Mouse (Mus musculus) retina, postnatal 1 day (tissue): ENCODE results near the gene Ppfia3.

Experiments used
- DNase-seq: peaks from one replicate; pipeline ENCODE4 v3.0.0-alpha.2; 2012

Ppfia3 gene

DNA sequence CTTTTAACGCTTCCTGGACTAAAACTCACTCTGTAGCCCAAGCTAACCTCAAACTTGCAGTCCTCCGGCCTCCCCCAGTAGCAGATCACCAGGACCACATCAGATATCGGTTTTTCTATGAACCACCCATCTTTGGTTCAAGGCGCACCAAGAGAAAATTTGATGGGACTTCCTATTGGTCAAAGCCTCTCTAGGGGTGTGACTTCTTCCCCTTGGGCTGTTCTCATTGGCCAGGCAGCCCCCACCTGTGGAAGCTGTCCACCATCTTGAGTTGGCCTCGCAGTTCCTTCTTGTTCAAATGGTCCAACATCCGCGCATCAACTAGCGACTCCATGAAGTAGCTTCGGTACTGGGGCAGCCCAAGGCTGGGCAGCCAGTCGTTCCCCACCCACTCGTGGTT lies 24.7 kb downstream of the Ppfia3 start:
- DNase-seq, result no peak

GRCm38 (mm10) chr7:45341303-45341702 lies 25.5 kb downstream of the Ppfia3 start:
- peak; percentile 93 for DNase-seq

GRCm38 (mm10) chr7:45340669-45341068 lies 26.1 kb downstream of the Ppfia3 start:
- DNase-seq, result peak; percentile 78

DNA sequence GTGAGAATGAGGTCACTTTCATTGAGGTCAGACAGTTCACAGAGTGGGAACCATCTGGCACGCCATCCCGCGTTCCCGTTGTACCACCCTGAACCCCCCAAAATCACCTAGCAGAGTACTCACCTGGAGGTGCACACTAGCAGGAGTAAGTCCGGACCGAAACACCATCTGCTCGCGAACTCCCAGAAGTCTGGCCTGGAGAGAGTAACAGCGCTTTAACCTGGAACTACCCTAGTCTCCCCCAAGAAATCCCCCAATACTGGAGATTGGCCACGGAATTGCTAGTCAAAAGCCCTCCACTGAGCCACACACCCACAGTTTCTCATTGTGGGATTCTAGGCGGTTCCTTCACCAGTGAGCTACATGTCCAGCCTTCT lies 26.8 kb downstream of the Ppfia3 start:
- no peak for DNase-seq

- DNase-seq, result peak; percentile 94
These were observed 27.3 kb downstream of the Ppfia3 start for GRCm38 (mm10) chr7:45339410-45340065.

- DNase-seq, result peak; percentile 48
These were observed 28.5 kb downstream of the Ppfia3 start for GRCm38 (mm10) chr7:45338161-45338911.

DNA sequence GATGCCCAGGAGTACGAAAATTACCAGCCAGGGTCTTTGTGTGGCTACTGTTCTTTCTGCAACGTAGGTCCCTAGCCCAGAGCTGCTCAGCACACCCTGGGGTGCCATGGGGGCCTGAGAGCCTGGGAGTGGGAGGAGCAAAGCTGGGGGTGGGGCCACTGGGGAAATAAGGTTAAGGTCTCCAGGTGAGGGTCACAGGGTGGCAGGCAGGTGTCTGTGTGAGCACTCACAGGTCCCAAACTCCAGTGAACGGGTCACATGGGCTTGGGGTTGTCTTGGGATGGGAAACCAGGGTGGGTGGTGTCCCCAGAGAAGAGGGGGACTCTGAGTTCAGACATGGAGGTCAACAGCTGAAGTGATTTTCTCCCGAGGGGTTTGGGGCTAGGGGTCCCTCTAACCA lies 29.4 kb downstream of the Ppfia3 start:
- no peak for DNase-seq

DNA sequence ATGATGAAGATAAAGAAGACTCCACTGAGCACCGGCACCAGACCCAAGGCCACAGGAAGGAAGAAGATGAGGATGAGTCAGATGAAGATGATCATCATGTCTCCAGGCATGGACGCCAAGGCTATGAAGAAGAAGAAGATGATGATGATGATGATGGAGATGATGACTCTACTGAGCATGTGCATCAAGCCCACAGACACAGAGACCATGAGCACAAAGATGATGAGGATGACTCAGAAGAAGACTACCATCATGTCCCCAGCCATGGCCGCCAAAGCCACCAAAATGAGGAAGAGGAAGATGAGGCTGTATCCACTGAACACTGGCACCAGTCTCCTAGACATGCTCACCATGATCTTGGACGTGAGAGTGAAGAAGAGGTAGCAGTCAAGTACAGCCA lies 30.5 kb downstream of the Ppfia3 start:
- DNase-seq, result no peak

- no peak for DNase-seq
These were observed 31.8 kb downstream of the Ppfia3 start, which contains the start of gene Hrc for GRCm38 (mm10) chr7:45335056-45335455. TSS of gene Hrc (plus strand) at chr7:45335290.

- no peak for DNase-seq
These were observed 32.2 kb downstream of the Ppfia3 start for GRCm38 (mm10) chr7:45334605-45335004.

DNA sequence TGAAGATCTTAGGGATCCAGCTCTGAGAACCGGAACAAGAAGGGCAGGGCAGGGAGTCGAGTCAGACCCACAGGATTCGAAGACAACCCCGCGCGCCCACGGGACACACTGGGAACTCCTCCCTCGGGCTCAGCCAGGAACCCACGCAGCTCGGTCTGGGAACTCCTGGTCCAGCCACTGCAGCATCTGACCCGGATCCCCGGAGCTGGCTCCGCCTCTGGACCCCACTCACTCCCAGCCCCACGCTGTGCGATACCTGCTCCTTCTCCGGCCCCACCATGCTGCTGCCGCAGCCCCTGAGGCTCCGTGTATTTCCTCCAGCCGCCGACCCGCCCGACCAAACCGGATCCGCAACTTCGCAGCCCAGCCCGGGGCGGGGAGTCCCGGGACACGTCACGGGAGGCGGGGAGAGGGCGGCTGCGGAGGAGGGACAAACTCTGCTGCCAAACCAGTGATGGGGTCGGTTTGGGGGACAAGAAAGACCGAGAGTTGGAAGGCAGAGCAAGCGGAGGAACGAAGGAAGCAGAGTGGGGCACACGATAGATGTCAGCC lies 33.3 kb downstream of the Ppfia3 start, which contains the start of gene Trpm4:
Trpm4 (minus strand) TSS at position 350 of the 552 bp plus-strand sequence.
- peak; percentile 88 for DNase-seq

DNA sequence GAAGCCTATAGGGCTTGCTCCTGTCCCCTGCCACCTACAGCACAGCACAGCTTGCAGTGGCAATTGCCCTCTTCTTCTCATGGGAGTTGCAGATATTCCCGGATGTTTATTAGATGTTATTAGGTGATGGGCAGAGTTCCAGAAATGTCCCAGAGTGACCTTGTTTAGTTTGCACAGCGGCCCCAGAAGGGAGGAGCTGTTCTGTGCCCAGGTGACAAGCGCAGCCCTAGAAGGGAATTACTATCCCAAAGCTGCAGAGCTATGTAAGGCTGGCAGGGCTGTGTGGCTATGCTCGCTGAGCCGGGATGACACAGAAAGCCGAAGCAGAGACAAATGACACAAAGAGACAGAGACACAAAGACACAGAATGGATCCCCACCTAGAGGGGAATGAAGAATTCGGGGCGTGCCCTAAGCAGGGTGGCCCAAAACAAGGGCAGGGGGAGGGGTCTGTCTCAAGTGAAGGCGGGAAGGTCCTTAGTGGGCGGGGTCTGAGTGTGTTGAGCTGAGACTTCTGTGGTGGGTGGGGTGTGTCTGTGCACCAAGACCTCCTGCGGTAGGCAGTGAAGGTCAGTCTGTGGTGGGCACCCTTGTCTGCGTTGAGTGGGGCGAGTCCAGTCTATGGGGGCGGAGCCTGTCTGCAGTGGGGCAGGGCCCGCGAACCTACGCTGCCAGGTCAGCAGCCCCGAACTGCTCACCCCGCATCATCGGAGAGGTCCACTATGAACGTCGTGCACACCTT lies 34.0 kb downstream of the Ppfia3 start:
- peak; percentile 89 for DNase-seq

DNA sequence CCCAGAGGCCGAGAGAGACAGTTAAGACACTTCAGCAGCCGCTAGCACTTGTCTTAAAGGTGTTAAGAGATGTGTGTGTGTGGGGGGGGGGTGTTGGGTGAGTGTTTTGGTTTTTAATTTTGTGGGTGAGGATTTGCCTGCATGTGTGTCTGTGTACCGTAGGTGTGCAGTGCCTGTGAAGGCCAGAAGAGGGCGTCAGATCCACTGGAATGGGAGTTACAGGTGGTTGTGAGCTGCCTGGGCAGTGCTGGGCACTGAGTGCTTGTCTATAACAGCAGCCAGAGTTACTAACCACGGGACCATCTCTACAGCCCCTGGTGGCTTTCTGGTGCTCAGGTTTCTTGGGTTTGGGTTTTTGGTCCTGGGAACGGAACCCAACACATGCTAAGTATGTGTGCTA lies 35.3 kb downstream of the Ppfia3 start:
- no peak for DNase-seq

GRCm38 (mm10) chr7:45328841-45329475 lies 37.9 kb downstream of the Ppfia3 start:
- no peak for DNase-seq

DNA sequence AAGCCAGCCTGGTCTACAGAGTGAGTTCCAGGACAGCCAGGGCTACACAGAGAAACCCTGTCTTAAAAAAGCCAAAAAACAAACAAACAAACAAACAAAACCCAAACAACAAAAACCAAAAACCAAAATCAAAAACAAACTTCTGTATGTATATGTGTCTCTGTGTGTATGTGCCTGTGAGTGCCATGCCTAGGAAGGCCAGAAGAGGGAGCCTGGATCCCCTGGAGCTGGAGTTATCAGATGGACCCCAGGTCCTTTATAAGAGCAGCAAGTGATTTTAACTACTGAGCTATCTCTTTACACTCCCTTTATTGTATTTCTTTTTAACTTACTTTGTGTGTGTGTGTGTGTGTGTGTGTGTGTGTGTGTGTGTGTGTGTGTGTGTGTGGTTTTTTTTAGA lies 41.0 kb downstream of the Ppfia3 start:
- no peak for DNase-seq

DNA sequence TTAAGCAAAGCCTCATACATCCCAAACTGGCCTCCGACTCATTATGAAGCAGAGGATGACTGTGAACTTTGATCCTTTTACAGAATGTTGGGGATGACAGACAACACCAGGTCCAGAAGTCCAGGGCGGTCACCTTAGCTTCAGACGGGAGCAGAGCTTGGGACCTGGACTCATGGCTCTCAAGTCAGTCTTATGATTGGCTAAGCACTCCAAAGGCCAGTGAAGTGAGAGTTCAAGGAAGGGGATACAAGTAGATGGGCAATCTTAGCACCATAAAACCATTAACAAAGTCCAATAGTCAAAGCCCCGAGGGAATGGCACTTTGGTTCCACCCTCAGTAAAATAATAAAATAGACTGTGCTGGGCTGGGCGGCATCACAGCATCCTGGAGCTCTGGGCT lies 43.8 kb downstream of the Ppfia3 start:
- DNase-seq, result no peak

DNA sequence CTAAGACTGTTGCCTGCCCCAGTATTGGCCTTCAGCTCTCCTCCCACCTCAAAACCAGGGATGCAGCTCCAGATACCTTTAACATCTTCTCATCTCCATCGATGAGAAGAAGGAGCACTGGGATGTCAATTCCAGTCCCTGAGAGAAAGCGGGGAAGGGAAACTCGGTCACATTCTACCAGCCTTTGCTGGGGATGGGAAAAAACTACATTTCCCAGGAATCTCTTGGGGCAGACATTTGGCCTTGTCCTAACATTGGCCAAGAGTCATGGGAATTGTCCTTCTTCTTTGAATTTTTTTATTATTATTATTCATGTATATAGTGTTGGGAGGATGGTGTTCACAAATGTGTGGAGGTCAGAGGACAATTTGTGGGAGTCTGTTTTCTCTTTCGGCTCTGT lies 44.6 kb downstream of the Ppfia3 start:
- no peak for DNase-seq

DNA sequence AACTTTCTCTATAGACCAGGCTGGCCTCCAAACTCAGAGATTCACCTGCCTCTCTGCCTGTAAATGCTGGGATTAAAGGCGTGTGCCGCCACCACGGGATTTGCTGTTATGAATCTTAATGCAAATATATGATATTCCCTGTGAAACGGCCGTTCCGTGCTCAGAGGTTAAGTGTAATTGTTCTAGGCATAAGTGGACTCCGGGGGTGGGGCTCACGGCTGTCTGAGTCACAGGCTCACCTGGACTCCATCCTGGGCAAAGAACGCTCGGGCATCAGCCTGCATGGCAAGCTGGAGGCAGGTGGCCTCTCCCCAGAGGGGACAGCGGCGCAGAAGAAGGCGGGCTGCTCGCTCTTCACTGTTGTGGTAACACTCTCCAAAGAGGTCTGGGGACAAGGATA lies 50.3 kb downstream of the Ppfia3 start:
- no peak for DNase-seq

DNA sequence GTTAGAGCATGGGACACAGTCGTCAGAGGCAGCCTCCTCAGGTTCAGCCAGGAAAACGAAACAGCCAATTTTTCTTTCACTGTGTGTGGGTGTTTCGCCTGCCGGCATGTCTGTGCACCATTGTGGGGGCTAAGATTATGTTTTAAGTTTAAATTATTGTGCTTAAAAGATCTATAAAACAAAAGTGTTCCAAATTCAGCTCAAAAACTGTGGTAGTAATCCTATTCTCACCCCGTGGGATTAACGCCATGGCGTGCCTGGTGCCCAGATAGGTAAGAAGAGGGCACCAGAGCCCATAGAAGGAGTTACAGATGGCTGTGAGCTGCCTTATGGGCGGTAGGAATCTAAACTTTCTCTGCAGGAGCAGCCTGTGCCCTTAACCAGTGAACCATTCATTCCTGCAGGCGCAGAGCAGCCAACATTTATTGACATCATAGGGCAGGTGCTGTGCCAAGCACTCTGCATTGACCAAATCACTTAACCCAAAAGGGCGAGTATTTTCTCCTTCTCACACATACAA lies 51.6 kb downstream of the Ppfia3 start:
- DNase-seq, result no peak

- DNase-seq, result no peak
These were observed 53.3 kb downstream of the Ppfia3 start for GRCm38 (mm10) chr7:45313495-45313894.

- no peak for DNase-seq
These were observed 53.9 kb downstream of the Ppfia3 start for GRCm38 (mm10) chr7:45312686-45313453.

DNA sequence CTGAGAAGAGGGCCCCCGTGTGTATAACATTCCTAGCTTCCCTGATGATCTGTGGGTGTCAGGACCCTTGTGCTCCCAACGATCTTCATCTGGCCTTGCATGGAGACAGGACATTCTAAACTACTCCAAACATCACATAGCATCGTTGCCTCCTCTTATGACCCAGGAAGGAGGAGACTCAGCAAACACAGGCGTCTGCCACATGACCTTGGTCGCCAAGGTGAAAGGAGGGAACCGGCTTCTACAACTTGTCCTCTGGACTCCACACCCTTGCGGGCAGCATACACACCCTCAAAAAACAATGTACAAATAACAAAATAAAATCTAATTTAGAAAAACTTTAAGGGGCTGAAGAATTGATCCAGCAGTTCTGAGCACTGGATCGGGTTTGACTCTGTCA lies 54.8 kb downstream of the Ppfia3 start:
- DNase-seq, result no peak
